Mouse (Mus musculus): ENCODE measurements around the gene Ints3. TPM values are rescaled to one million over a fixed set of nuclear protein-coding genes. Genes with fewer than 3 reads are reported as not detected.

Gene Ints3
- 18.9 and 20.4 TPM in 2 replicates for polyA plus RNA-seq (2012; ENCODE audit: insufficient read depth, insufficient read length, missing spikeins)

DNA sequence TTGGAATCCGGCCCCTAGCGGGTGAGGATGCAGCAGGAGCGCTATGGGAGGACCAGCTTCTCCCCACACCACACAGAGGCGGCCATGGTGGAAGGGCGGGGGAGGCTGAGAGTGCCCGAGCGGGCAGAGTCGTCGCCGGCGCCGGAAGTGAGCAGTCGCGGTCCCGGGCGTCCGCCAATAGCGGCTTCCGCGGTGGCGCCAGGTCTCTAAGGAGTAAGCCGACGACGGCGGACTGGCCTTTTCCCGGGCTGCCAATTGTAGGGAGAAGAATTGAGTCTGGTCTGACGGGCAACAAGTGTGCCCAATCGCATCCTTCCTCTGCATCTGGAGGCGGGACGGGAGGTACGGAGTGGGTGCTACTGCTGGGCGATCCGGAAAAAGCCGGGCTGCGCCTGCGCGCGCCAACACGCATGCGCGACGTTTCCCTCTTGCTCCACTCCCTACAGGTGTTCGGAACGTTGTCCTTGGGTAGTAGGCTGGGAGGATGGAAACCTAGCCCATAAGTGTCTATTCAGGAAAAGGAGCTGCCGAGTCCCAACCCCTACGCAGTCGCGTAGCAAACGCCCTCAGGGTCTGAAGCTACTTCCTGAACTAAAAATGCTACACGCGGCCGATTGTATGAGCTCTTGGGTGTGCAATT is at the start of gene Ints3:
Gene Ints3 (minus strand): TSS at position 242 of the 640 bp plus-strand sequence.
- peak within 1 kb of the TSS; percentile 72 for H3K4me3 ChIP-seq (ENCODE audit: insufficient read depth, low read length)
- H3K4me1 ChIP-seq (ENCODE audit: control insufficient read depth, insufficient read depth, low read length), result peaks cover 31% of the 10 kb centered on the region
- peak within 1 kb of the TSS; percentile 90 for H3K27ac ChIP-seq (ENCODE audit: insufficient read depth, low read depth, low read length)
- no peak for TF ChIP-seq CTCF (IDR thresholded peaks at IDR 0.05; ENCODE audit: low read depth, low read length)
- peak; percentile 66; the same call in 1 of the 2 replicates for TF ChIP-seq POLR2A (IDR thresholded peaks at IDR 0.05; ENCODE audit: borderline replicate concordance, low read depth, low read length)

DNA sequence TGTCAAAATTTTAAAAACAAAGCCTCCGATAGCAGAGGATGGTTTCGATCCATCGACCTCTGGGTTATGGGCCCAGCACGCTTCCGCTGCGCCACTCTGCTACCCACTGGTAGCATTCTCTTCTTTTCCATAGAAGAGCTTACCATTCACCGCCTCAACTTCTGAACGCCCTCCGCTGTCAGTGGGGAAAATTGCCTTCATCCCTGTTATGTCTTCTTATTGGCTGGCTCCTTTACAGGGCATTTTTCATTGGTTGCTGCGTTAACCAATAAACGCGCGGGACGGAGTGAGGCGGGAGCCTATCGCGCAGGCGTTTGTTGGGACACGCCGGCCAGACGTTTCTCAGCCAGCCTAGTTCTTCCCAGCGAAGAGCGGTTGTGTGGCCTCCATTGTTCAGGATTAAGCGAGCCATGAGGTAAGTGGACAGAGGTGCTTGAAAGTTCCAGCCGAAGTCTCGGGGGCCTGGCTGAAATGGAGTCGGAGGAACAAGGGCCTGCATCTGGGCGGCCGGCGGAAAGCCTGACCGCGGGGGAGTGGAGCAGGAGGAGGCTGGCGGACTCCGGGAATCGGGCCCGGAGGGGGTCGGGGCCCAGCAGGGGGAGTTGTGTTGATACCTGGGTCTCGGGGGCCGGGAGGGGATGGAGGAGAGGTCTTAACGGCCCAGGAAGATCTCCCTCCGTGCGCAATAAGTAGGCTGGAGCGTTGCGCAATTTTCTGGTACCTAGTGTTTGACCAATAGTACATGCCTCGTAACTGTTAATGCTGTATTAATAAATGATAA is 42.6 kb upstream of the Ints3 start, which contains the start of gene Ilf2:
Gene Ilf2 (plus strand): TSS at position 296 of the 781 bp plus-strand sequence.
- H3K4me3 ChIP-seq (ENCODE audit: insufficient read depth, low read length), result peak within 1 kb of the TSS; percentile 80
- H3K27ac ChIP-seq (ENCODE audit: insufficient read depth, low read depth, low read length), result peak within 1 kb of the TSS; percentile 38
- peaks cover 9% of the 10 kb centered on the region for H3K4me1 ChIP-seq (ENCODE audit: control insufficient read depth, insufficient read depth, low read length)
- 0 out of 2 replicates have a peak, but pooled peaks have one; percentile 51 for TF ChIP-seq POLR2A (IDR thresholded peaks at IDR 0.05; ENCODE audit: borderline replicate concordance, low read depth, low read length)
- TF ChIP-seq CTCF (IDR thresholded peaks at IDR 0.05; ENCODE audit: low read depth, low read length), result 0 out of 2 replicates have a peak, but pooled peaks have one; percentile 20

GRCm38 (mm10) chr3:90475151-90475830 is 41.9 kb upstream of the Ints3 start:
- H3K4me1 ChIP-seq (ENCODE audit: control insufficient read depth, insufficient read depth, low read length), result peaks cover 9% of the 10 kb centered on the region
- peak overlapping the region; percentile 37; the same call in 1 of the 2 replicates for H3K4me3 ChIP-seq (ENCODE audit: insufficient read depth, low read length)
- H3K27ac ChIP-seq (ENCODE audit: insufficient read depth, low read depth, low read length), result no peak overlapping the region
- TF ChIP-seq POLR2A (IDR thresholded peaks at IDR 0.05; ENCODE audit: borderline replicate concordance, low read depth, low read length) (no peak), CTCF (IDR thresholded peaks at IDR 0.05; ENCODE audit: low read depth, low read length) (no peak)

DNA sequence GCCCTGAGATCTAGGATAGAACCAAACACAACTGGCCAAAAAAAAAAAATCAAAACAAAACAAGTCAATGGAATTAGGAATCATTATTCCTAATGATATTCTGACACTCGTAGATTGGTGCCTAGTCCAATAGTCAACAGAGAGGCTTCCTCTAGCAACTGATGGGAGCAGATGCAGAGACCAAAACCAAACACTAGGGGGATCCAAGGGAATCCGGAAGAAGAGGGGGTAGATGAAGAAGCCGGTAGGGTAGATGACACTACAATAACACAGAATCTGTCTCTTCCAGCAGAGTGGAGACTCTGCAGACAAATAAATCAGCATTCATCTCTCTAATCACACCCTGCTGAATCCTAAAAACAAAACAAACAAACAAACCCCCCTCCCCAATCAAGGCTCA is 38.8 kb upstream of the Ints3 start:
- Histone ChIP-seq H3K4me1 (ENCODE audit: control insufficient read depth, insufficient read depth, low read length) (peaks cover 7% of the 10 kb centered on the region), H3K4me3 (ENCODE audit: insufficient read depth, low read length) (no peak overlapping the region), H3K27ac (ENCODE audit: insufficient read depth, low read depth, low read length) (no peak overlapping the region)
- TF ChIP-seq CTCF (IDR thresholded peaks at IDR 0.05; ENCODE audit: low read depth, low read length), result no peak
- TF ChIP-seq POLR2A (IDR thresholded peaks at IDR 0.05; ENCODE audit: borderline replicate concordance, low read depth, low read length), result no peak

DNA sequence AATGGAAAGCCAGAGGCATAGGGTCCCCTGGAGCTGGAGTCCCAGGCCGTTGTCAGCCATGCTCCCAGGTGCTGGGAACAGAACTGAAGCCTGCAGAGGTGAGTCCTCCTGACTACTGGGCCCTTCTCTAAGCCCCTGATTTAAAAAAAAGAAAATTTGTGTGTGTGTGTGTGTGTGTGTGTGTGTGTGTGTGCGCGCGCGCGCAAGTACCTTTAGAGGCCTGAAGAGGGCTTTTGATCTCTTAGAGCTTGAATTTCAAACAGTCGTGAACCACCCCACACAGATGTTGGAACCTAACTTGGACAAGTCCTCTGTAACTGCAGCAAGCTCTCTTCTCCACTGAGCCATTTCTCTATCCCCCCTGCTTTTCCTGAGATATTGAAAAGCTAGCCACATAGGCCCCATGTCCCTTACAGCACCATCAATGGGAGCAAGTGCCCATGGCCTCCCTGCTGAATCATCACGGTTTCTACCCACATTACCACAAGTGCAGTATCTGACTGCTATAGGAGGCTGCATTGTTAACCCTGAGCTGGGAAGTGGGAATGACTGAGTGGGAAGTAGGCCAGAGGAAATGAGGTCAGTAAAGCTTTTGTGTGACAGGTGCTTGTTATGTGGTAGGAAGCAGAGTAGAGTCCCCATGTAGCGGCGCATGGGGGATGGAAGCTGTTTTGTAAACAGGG is 34.3 kb upstream of the Ints3 start:
- TF ChIP-seq POLR2A (IDR thresholded peaks at IDR 0.05; ENCODE audit: borderline replicate concordance, low read depth, low read length) (no peak), CTCF (IDR thresholded peaks at IDR 0.05; ENCODE audit: low read depth, low read length) (no peak)
- H3K4me1 ChIP-seq (ENCODE audit: control insufficient read depth, insufficient read depth, low read length), result peaks cover 3% of the 10 kb centered on the region
- no peak overlapping the region for H3K4me3 ChIP-seq (ENCODE audit: insufficient read depth, low read length)
- no peak overlapping the region for H3K27ac ChIP-seq (ENCODE audit: insufficient read depth, low read depth, low read length)

GRCm38 (mm10) chr3:90466311-90466766 is 32.9 kb upstream of the Ints3 start:
- Histone ChIP-seq H3K4me3 (ENCODE audit: insufficient read depth, low read length) (peak overlapping the region; percentile 34), H3K27ac (ENCODE audit: insufficient read depth, low read depth, low read length) (no peak overlapping the region), H3K4me1 (ENCODE audit: control insufficient read depth, insufficient read depth, low read length) (no peaks in the 10 kb centered on the region)
- TF ChIP-seq CTCF (IDR thresholded peaks at IDR 0.05; ENCODE audit: low read depth, low read length) (0 out of 2 replicates have a peak, but pooled peaks have one; percentile 27), POLR2A (IDR thresholded peaks at IDR 0.05; ENCODE audit: borderline replicate concordance, low read depth, low read length) (no peak)

GRCm38 (mm10) chr3:90465686-90466310 is 32.4 kb upstream of the Ints3 start, which contains the start of gene Npr1:
Npr1 (minus strand) TSS chr3:90465866.
- no peaks in the 10 kb centered on the region for H3K4me1 ChIP-seq (ENCODE audit: control insufficient read depth, insufficient read depth, low read length)
- no peak for TF ChIP-seq CTCF (IDR thresholded peaks at IDR 0.05; ENCODE audit: low read depth, low read length)
- no peak for TF ChIP-seq POLR2A (IDR thresholded peaks at IDR 0.05; ENCODE audit: borderline replicate concordance, low read depth, low read length)
- H3K4me3 ChIP-seq (ENCODE audit: insufficient read depth, low read length), result peak within 1 kb of the TSS; percentile 57
- no peak within 1 kb of the TSS for H3K27ac ChIP-seq (ENCODE audit: insufficient read depth, low read depth, low read length)

- TF ChIP-seq CTCF (IDR thresholded peaks at IDR 0.05; ENCODE audit: low read depth, low read length), result no peak
- no peak for TF ChIP-seq POLR2A (IDR thresholded peaks at IDR 0.05; ENCODE audit: borderline replicate concordance, low read depth, low read length)
- Histone ChIP-seq H3K4me1 (ENCODE audit: control insufficient read depth, insufficient read depth, low read length) (peaks cover 5% of the 10 kb centered on the region), H3K27ac (ENCODE audit: insufficient read depth, low read depth, low read length) (no peak overlapping the region), H3K4me3 (ENCODE audit: insufficient read depth, low read length) (peak overlapping the region; percentile 57)
Measured at GRCm38 (mm10) chr3:90465081-90465685, 31.8 kb upstream of the Ints3 start.
